Mouse (Mus musculus) erythroblast, embryonic 14.5 days (primary cell): ENCODE measurements at regions not wholly inside any gene's neighbourhood (a gene's known extent, or its start where the extent isn't known, plus 50 kb on each side); places are given as distances from the start of the nearest gene placed in this dataset.

ENCODE experiments used
- H3K27me3 ChIP-seq: 2 replicates; pipeline ENCODE4 v1.6.1; 2012; ENCODE audit warnings: inconsistent platforms; ENCODE audit not compliant: control insufficient read depth
- H3K36me3 ChIP-seq: 2 replicates; pipeline ENCODE4 v1.6.1; 2012; ENCODE audit warnings: mild to moderate bottlenecking, inconsistent platforms; ENCODE audit not compliant: control insufficient read depth
- H3K4me1 ChIP-seq: 2 replicates; pipeline ENCODE4 v1.6.1; 2012; ENCODE audit warnings: inconsistent platforms; ENCODE audit not compliant: control insufficient read depth
- H3K4me3 ChIP-seq: replicated peaks from 2 replicates; pipeline ENCODE3; 2012; ENCODE audit warnings: moderate library complexity, mild to moderate bottlenecking, inconsistent platforms
- H3K9me3 ChIP-seq: 2 replicates; pipeline ENCODE4 v1.6.1; 2012; ENCODE audit warnings: low read length, inconsistent platforms, mixed read lengths; ENCODE audit not compliant: control insufficient read depth
- GATA1 ChIP-seq: IDR thresholded peaks from 2 replicates; pipeline ENCODE4 v1.6.1; 2012; ENCODE audit warnings: low read length, inconsistent platforms, mixed read lengths
- TAL1 ChIP-seq: IDR thresholded peaks from 3 replicates; pipeline ENCODE4 v1.6.1; 2012; ENCODE audit warnings: low read length, inconsistent platforms, mixed read lengths

GRCm38 (mm10) chr15:62042924-62043504 is 1120.2 kb upstream of the A1bg start:
- H3K9me3 ChIP-seq: no peaks in the 10 kb centered on the region
- H3K36me3 ChIP-seq: peaks cover 20% of the 10 kb centered on the region
- peaks cover 82% of the 10 kb centered on the region for H3K4me1 ChIP-seq
- TF ChIP-seq GATA1: no peak
- no peak for TF ChIP-seq TAL1
- no peaks in the 10 kb centered on the region for H3K27me3 ChIP-seq
- no peak overlapping the region for H3K4me3 ChIP-seq
